Mouse (Mus musculus): ENCODE measurements at regions not wholly inside any gene's neighbourhood (a gene's known extent, or its start where the extent isn't known, plus 50 kb on each side); places are given as distances from the start of the nearest gene placed in this dataset.

DNA sequence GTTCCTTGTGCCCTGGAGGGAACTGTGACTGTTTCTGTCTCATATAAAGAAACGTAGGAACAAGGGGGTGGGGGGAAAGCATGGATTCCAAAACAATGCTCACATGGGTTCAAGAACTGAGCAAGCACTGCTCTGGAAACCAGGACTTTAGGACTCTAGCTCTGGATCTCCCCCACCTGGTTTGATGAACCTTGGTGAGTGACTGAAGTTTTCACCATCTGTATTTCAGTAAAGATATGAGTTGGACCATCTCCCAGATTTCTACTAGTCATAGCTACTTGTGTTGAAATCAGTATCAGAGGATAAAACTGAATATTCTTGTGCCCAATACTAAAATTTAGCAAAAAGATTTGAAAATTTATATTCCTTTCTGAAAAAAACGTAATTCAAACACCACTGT lies 70.7 kb upstream of the Rasa1 start:
- TF ChIP-seq CTCF (IDR thresholded peaks at IDR 0.05; ENCODE audit: borderline replicate concordance, insufficient read depth, low read depth, low read length), result no peak
- no peak for TF ChIP-seq POLR2A (IDR thresholded peaks at IDR 0.05; ENCODE audit: borderline replicate concordance, insufficient read depth, low read length)

Measured in cerebellum, adult 2 months (tissue).